8 mouse cellular contexts compared by ENCODE assay signal in genomic region chr8:125253505-125254180, GRCm38 (mm10).
DNase-seq lines count a peak whose midpoint lies in the region; ATAC-seq and TF ChIP-seq lines count a peak whose summit lies in the region.

No protein-coding gene starts in this region.

- H3K4me2 ChIP-seq in heart, embryonic 12.5 days = peak overlapping the region; percentile 81
- peak overlapping the region; percentile 64 for H3K4me2 ChIP-seq in hindbrain, embryonic 13.5 days
- peak overlapping the region; percentile 59 for H3K4me2 ChIP-seq in lung, postnatal 0 days (replicated peaks; ENCODE audit: low read depth, low read length)
- peak overlapping the region; percentile 72 for H3K4me2 ChIP-seq in stomach, embryonic 16.5 days (ENCODE audit: low read depth, low read length)

- no peak for DNase-seq in heart, postnatal 10 days
- peak; percentile 72 for DNase-seq in ZHBTc4 (ENCODE audit: low read depth, low spot score)
- peak; percentile 93 for DNase-seq in lung, postnatal 0 days (ENCODE audit: low spot score)
- no peak for DNase-seq in layer of hippocampus, adult 9-11 months

- TF ChIP-seq EP300 in lung, postnatal 0 days (IDR thresholded peaks at IDR 0.05) = peak; percentile 99

- WGBS in heart, embryonic 12.5 days = 45% methylated on average over 10 of the region's 10 CpGs
- WGBS in hindbrain, embryonic 13.5 days = 27% methylated on average over 10 of the region's 10 CpGs
- 24% methylated on average over 10 of the region's 10 CpGs for WGBS in lung, postnatal 0 days
- WGBS in stomach, embryonic 16.5 days = 46% methylated on average over 10 of the region's 10 CpGs

- peak overlapping the region; percentile 88 for H3K27ac ChIP-seq in heart, embryonic 12.5 days (ENCODE audit: poor library complexity, severe bottlenecking)
- H3K27ac ChIP-seq in hindbrain, embryonic 13.5 days = peak overlapping the region; percentile 98
- H3K27ac ChIP-seq in lung, postnatal 0 days (ENCODE audit: low read length) = peak overlapping the region; percentile 86
- H3K27ac ChIP-seq in stomach, embryonic 16.5 days (ENCODE audit: low read length) = peak overlapping the region; percentile 73; the same call in 1 of the 2 replicates

- peaks cover 28% of the 10 kb centered on the region for H3K4me1 ChIP-seq in heart, embryonic 12.5 days (replicated peaks)
- H3K4me1 ChIP-seq in hindbrain, embryonic 13.5 days (replicated peaks) = peaks cover 36% of the 10 kb centered on the region
- H3K4me1 ChIP-seq in lung, postnatal 0 days (ENCODE audit: insufficient read depth, low read depth, low read length) = peaks cover 9% of the 10 kb centered on the region; the same call in 1 of the 2 replicates
- peaks cover 11% of the 10 kb centered on the region; the same call in 1 of the 2 replicates for H3K4me1 ChIP-seq in stomach, embryonic 16.5 days (ENCODE audit: control insufficient read depth, insufficient read depth, low read length)

- TF ChIP-seq CTCF in lung, postnatal 0 days (IDR thresholded peaks at IDR 0.05) = no peak

- H3K9me3 ChIP-seq in heart, embryonic 12.5 days (replicated peaks) = no peaks in the 10 kb centered on the region
- no peaks in the 10 kb centered on the region for H3K9me3 ChIP-seq in hindbrain, embryonic 13.5 days
- H3K9me3 ChIP-seq in lung, postnatal 0 days (ENCODE audit: low read length) = no peaks in the 10 kb centered on the region
- H3K9me3 ChIP-seq in stomach, embryonic 16.5 days (replicated peaks; ENCODE audit: control insufficient read depth, low read length) = no peaks in the 10 kb centered on the region

- H3K9ac ChIP-seq in heart, embryonic 12.5 days = peak overlapping the region; percentile 69
- H3K9ac ChIP-seq in hindbrain, embryonic 13.5 days = peak overlapping the region; percentile 79
- H3K9ac ChIP-seq in lung, postnatal 0 days (replicated peaks; ENCODE audit: low read depth) = peak overlapping the region; percentile 20; the same call in 1 of the 2 replicates
- peak overlapping the region; percentile 68 for H3K9ac ChIP-seq in stomach, embryonic 16.5 days (ENCODE audit: low read length)

- H3K27me3 ChIP-seq in heart, embryonic 12.5 days (replicated peaks) = no peaks in the 10 kb centered on the region
- 0 out of 2 replicates have a peak, but pooled peaks cover 3% of the 10 kb centered on the region for H3K27me3 ChIP-seq in hindbrain, embryonic 13.5 days
- H3K27me3 ChIP-seq in lung, postnatal 0 days (replicated peaks; ENCODE audit: insufficient read depth, low read length) = no peaks in the 10 kb centered on the region
- no peaks in the 10 kb centered on the region for H3K27me3 ChIP-seq in stomach, embryonic 16.5 days (ENCODE audit: control insufficient read depth, insufficient read depth, low read length)

- intact Hi-C loops in heart, postnatal 10 days (cut with DNase I) = no loop called here

- peak overlapping the region; percentile 49 for H3K4me3 ChIP-seq in heart, embryonic 12.5 days
- H3K4me3 ChIP-seq in hindbrain, embryonic 13.5 days = peak overlapping the region; percentile 42
- no peak overlapping the region; the same call in 1 of the 2 replicates for H3K4me3 ChIP-seq in lung, postnatal 0 days (ENCODE audit: low read depth, low read length)
- H3K4me3 ChIP-seq in stomach, embryonic 16.5 days (replicated peaks; ENCODE audit: low read length) = peak overlapping the region; percentile 45

- ATAC-seq in heart, embryonic 12.5 days (ENCODE audit: insufficient number of reproducible peaks, low FRiP score) = 0 out of 2 replicates have a peak, but pooled peaks have one; percentile 14
- ATAC-seq in hindbrain, embryonic 13.5 days (ENCODE audit: low FRiP score) = peak; percentile 46
- peak; percentile 95 for ATAC-seq in lung, postnatal 0 days
- ATAC-seq in stomach, embryonic 16.5 days (ENCODE audit: insufficient read depth, low FRiP score) = no peak
- ATAC-seq in erythroid progenitor cell, adult 5-6 weeks (replicated peaks; ENCODE audit: low FRiP score, poor library complexity, severe bottlenecking) = no peak

- no peaks in the 10 kb centered on the region for H3K36me3 ChIP-seq in heart, embryonic 12.5 days
- no peaks in the 10 kb centered on the region for H3K36me3 ChIP-seq in hindbrain, embryonic 13.5 days
- no peaks in the 10 kb centered on the region for H3K36me3 ChIP-seq in lung, postnatal 0 days (ENCODE audit: insufficient read depth, low read length)
- H3K36me3 ChIP-seq in stomach, embryonic 16.5 days (ENCODE audit: control insufficient read depth, insufficient read depth, low read length) = no peaks in the 10 kb centered on the region

Comparison
In these comparisons a context has a peak if more than half of its experiments do, and no peak if none do; other contexts are left out.
1. ATAC-seq: peak in heart, embryonic 12.5 days (single experiment), hindbrain, embryonic 13.5 days (single experiment) and lung, postnatal 0 days (single experiment); none in stomach, embryonic 16.5 days (single experiment) and erythroid progenitor cell, adult 5-6 weeks (single experiment).
2. H3K9ac ChIP-seq: peak in every context shown above with its lines; median percentile 79 in hindbrain, embryonic 13.5 days; 69 in heart, embryonic 12.5 days; 68 in stomach, embryonic 16.5 days; 20 in lung, postnatal 0 days.
3. DNase-seq: peak in ZHBTc4 (single experiment) and lung, postnatal 0 days (single experiment); none in heart, postnatal 10 days (0 of 2) and layer of hippocampus, adult 9-11 months (single experiment).
4. Peak in every context shown above with its lines, with median percentiles within 50 percentile points of each other: H3K27ac ChIP-seq and H3K4me2 ChIP-seq.